Mouse (Mus musculus) stomach, embryonic 16.5 days (tissue): ENCODE results near the gene Psme1. TPM values are rescaled to one million over a fixed set of nuclear protein-coding genes. Genes with fewer than 3 reads are reported as not detected.

Source experiments
- ATAC-seq: fragments of 200-750 bp; cut with Nextera tagmentation; 2 replicates; pipeline ENCODE4 v1.8.0; 2017; ENCODE audit warnings: moderate number of reproducible peaks, moderate TSS enrichment; ENCODE audit not compliant: insufficient read depth, low FRiP score
- H3K27ac ChIP-seq: fragments of 300-500 bp; sonication (generic); 2 replicates; pipeline ENCODE4 v1.5.1; 2014; ENCODE audit warnings: low read length
- H3K27me3 ChIP-seq: fragments of 300-500 bp; sonication (generic); 2 replicates; pipeline ENCODE4 v1.6.1; 2014; ENCODE audit warnings: low read length, control low read depth, mixed read lengths; ENCODE audit not compliant: control insufficient read depth, insufficient read depth
- H3K36me3 ChIP-seq: fragments of 300-500 bp; sonication (generic); 2 replicates; pipeline ENCODE4 v1.6.1; 2014; ENCODE audit warnings: low read length; ENCODE audit not compliant: control insufficient read depth, insufficient read depth
- H3K4me1 ChIP-seq: fragments of 300-500 bp; sonication (generic); 2 replicates; pipeline ENCODE4 v1.6.1; 2014; ENCODE audit warnings: low read length, control low read depth, mixed read lengths; ENCODE audit not compliant: control insufficient read depth, insufficient read depth
- H3K4me2 ChIP-seq: fragments of 300-500 bp; sonication (generic); 2 replicates; pipeline ENCODE4 v1.6.1; 2014; ENCODE audit warnings: low read depth, low read length, mixed read lengths
- H3K4me3 ChIP-seq: fragments of 300-500 bp; sonication (generic); replicated peaks from 2 replicates; pipeline ENCODE4 v1.5.1; 2014; ENCODE audit warnings: mild to moderate bottlenecking, low read length
- H3K9ac ChIP-seq: fragments of 300-500 bp; sonication (generic); 2 replicates; pipeline ENCODE4 v1.6.1; 2014; ENCODE audit warnings: low read length
- H3K9me3 ChIP-seq: fragments of 300-500 bp; sonication (generic); replicated peaks from 2 replicates; pipeline ENCODE4 v1.6.1; 2016; ENCODE audit warnings: low read length, control low read depth; ENCODE audit not compliant: control insufficient read depth
- WGBS: fragments of 180-500 bp; shearing (Covaris S2); extraction: QIAGEN DNeasy Blood & Tissue Kit; methylation state at CpG from one replicate; pipeline ENCODE4 v1.1.7; 2014; 5-methylcytosine and 5-hydroxymethylcytosine counted together
- polyA plus RNA-seq: library from polyadenylated mRNA; unstranded; fragments of >200 nt; fragmentation: Nextera tagmentation; extraction: Ambion mirVana; gene quantifications from 2 replicates; pipeline ENCODE4 v1.2.1, GENCODE M21; 2015

The Psme1 gene
- polyA plus RNA-seq, 1 experiment from 2014 or later, result 162 TPM

DNA sequence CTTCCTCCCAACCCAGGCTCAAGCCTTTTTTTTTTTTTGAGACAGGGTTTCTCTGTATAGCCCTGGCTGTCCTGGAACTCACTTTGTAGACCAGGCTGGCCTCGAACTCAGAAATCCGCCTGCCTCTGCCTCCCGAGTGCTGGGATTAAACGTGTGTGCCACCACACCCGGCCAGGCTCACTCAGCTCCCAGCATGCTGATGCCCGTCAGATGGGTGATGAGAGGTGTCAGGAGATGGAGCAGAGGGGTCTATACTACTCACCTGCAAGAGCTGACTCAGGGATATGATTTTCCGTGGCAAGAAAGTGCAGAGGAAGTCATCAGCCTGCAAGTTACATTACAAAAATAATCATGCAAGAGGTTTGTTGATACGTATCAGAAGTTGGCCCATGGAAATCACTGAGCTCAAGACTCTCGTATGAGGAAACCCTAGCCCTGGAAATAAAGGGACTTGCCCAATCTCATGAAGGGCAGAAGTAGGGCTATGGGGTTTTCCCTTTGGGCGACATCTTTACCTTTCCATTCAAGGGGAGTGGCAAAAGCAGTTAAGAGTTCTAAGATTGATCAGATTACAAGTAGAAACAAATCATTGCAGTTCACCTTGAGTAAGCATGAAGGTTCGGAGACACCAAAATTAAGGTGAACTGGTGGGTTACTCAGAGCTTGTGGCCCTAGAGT lies 12.0 kb downstream of the Psme1 start:
- Histone ChIP-seq H3K4me2 (peak overlapping the region; percentile 77), H3K9me3 (no peaks in the 10 kb centered on the region), H3K27me3 (no peaks in the 10 kb centered on the region), H3K4me1 (peaks cover 29% of the 10 kb centered on the region), H3K27ac (no peak overlapping the region; the same call in 1 of the 2 replicates), H3K36me3 (0 out of 2 replicates have a peak, but pooled peaks cover 5% of the 10 kb centered on the region), H3K9ac (peak overlapping the region; percentile 86), H3K4me3 (peak overlapping the region; percentile 94)
- no peak for ATAC-seq
- WGBS, result 75% methylated on average over 11 of the region's 11 CpGs

DNA sequence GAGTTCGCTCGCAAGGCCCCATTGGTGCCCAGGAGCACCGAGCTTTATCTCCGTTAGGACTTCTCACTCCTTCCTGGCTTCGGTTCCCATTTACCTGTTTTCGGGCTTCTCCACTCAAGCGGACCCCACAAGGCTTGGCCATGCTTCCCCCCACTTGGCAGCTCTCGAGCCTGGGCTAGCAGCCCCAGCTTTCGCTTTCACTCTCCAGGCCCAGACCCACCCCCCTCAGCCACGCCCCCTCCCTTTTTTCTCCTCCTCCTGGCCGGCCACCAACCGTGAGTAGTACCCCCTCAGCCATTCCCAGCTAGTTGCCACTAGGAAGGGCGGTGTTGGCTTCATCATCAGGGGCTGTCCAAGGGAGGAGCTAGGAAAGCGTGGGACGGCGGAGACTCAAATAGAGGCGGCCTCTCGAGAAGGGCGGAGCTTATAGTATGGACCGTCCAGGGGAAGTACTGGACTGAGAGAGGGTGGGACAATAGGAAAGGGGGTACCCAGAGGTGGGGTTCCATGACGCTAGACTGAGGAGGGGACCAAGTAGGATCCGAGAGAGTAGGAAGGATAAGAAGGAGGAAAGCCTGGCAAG lies 12.9 kb downstream of the Psme1 start, which contains the start of gene Psme2:
TSS of gene Psme2 (minus strand) at position 366 of the 583 bp plus-strand sequence.
- ATAC-seq, result peak; percentile 97
- 2% methylated on average over 22 of the region's 22 CpGs for WGBS

DNA sequence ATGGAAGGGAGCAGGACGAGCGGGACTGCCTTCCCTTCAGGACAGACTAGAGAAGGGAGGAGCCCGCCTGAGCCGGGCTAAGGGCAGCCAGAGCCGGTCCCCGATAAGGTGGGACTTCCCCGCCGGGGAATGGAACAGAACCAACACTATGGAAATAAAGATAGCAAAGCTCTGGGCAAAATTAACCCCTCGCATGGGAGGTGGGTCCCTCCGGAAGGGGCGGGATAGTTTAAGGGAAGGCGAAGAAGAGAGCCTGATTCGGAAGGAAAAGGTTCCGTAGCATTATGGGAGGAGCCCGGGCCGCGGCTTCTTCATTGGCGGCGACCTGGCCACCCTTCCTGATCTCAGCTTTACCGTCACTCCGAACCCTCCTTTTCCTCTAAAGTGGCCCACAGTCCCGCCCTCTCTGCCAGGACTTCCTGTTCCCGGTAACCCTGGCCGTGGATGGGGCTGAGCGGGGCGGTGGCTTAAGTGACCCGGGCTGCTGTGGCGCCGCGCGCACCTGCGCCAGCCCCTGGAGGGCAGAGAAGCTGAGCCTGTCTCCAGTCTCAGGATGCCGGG lies 13.5 kb downstream of the Psme1 start, which contains the start of gene Rnf31:
TSS of gene Rnf31 (plus strand) at position 378 of the 561 bp plus-strand sequence.
- H3K9me3 ChIP-seq, result no peaks in the 10 kb centered on the region
- H3K4me1 ChIP-seq, result peaks cover 22% of the 10 kb centered on the region
- peak within 1 kb of the TSS; percentile 94 for H3K4me3 ChIP-seq
- peak; percentile 90 for ATAC-seq
- H3K36me3 ChIP-seq, result peaks cover 19% of the 10 kb centered on the region; the same call in 1 of the 2 replicates
- H3K27ac ChIP-seq, result peak within 1 kb of the TSS; percentile 100
- peak within 1 kb of the TSS; percentile 92 for H3K4me2 ChIP-seq
- WGBS, result under 1% methylated on average over 33 of the region's 33 CpGs
- no peaks in the 10 kb centered on the region for H3K27me3 ChIP-seq
- H3K9ac ChIP-seq, result peak within 1 kb of the TSS; percentile 86

More for the DNA sequence above, 12.9 kb downstream of the Psme1 start, which contains the start of gene Psme2:
- peak within 1 kb of the TSS; percentile 100 for H3K27ac ChIP-seq
- peak within 1 kb of the TSS; percentile 86 for H3K9ac ChIP-seq
- H3K27me3 ChIP-seq, result no peaks in the 10 kb centered on the region
- peaks cover 22% of the 10 kb centered on the region for H3K4me1 ChIP-seq
- H3K4me2 ChIP-seq, result peak within 1 kb of the TSS; percentile 92
- peak within 1 kb of the TSS; percentile 94 for H3K4me3 ChIP-seq
- no peaks in the 10 kb centered on the region for H3K9me3 ChIP-seq
- peaks cover 13% of the 10 kb centered on the region; the same call in 1 of the 2 replicates for H3K36me3 ChIP-seq

DNA sequence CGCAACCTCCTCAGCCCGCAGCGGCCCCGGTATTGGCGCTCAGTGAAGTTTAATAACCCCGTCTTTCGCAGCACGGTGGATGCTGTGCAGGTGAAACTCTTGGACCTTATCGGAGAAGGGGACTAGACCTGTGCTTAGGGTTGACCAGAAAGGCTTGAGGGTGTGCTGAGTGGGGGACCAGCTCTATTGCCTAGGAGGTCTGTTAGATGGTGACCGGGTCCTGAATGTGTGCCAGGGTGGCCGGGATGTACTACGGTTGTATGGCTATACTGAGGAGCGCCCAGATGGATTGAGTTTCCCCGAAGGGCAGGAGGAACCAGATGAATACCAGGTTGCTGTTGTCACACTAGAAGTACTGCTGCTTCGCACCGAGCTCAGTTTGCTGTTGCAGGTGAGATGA lies 14.3 kb downstream of the Psme1 start:
- Histone ChIP-seq H3K27ac (peak overlapping the region; percentile 100), H3K9ac (peak overlapping the region; percentile 86), H3K9me3 (no peaks in the 10 kb centered on the region), H3K4me2 (peak overlapping the region; percentile 92), H3K4me1 (peaks cover 22% of the 10 kb centered on the region), H3K36me3 (peaks cover 21% of the 10 kb centered on the region; the same call in 1 of the 2 replicates), H3K27me3 (no peaks in the 10 kb centered on the region), H3K4me3 (peak overlapping the region; percentile 94)
- no peak for ATAC-seq
- WGBS, result 2% methylated on average over 16 of the region's 16 CpGs

DNA sequence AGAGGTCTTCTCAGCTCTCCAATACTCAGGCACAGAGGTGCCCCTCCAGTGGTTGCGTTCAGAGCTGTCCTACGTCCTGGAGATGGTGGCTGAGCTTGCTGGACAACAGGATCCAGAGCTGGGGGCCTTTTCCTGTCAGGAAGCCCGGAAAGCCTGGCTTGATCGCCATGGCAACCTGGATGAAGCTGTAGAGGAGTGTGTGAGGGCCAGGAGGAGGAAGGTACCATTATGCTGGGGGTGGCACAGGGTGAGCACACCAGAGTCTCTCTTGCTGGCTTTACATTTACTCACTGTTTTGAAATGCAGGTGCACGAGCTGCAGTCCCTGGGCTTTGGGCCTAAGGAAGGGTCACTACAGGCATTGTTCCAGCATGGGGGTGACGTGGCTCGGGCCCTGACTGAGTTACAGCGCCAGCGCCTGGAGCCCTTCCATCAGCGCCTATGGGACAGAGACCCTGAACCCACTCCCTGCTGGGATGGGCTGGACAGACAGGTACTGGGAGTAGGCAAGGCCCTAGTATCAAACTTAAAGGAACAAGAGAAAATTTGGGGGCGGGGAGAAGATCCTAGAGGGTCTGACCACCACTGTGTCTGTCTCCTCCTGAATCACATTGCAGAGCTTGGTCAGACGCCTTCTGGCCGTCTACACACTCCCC lies 18.2 kb downstream of the Psme1 start:
- no peak overlapping the region for H3K4me2 ChIP-seq
- no peak overlapping the region for H3K9ac ChIP-seq
- H3K27me3 ChIP-seq, result no peaks in the 10 kb centered on the region
- no peaks in the 10 kb centered on the region for H3K9me3 ChIP-seq
- no peak overlapping the region for H3K4me3 ChIP-seq
- no peak for ATAC-seq
- H3K36me3 ChIP-seq, result peaks cover 24% of the 10 kb centered on the region
- H3K27ac ChIP-seq, result no peak overlapping the region
- 78% methylated on average over 13 of the region's 13 CpGs for WGBS
- peaks cover 14% of the 10 kb centered on the region for H3K4me1 ChIP-seq

DNA sequence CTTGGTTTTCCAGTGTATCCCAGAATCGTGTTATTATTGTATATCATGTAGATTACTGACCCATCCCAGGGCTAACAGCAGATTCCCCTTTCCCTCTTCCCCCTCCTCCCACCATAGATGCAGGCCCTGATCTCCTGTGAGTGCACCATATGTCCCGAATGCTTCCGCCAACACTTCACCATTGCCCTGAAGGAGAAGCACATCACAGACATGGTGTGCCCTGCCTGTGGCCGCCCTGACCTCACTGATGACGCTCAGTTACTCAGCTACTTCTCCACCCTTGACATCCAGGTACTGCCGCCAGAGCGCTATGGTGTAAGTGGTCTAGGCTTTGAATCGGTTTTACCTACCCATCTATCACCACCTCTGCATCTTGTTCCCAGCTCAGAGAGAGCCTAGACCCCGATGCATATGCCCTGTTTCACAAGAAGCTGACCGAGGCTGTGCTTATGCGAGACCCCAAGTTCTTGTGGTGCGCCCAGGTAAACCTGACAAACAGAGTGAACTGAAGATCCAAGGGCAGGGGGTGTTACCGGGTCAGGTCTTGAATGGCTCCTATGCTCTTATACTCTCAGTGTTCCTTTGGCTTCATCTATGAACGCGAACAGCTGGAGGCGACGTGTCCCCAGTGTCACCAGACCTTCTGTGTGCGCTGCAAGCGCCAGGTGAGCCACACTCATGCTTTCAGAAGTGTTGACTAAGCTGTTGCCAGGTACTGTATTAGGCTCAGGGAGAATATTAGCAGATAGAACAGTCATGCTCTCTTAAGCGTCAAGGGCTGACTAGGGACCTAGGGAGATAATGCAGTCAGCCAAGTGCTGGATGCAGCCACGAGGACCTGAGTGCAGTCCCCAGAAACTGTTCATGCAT lies 20.8 kb downstream of the Psme1 start:
- Histone ChIP-seq H3K36me3 (peaks cover 24% of the 10 kb centered on the region), H3K27ac (no peak overlapping the region), H3K9me3 (no peaks in the 10 kb centered on the region), H3K27me3 (no peaks in the 10 kb centered on the region), H3K4me2 (no peak overlapping the region), H3K9ac (no peak overlapping the region), H3K4me1 (peaks cover 5% of the 10 kb centered on the region; the same call in 1 of the 2 replicates), H3K4me3 (no peak overlapping the region)
- WGBS, result 93% methylated on average over 21 of the region's 21 CpGs
- ATAC-seq, result no peak

DNA sequence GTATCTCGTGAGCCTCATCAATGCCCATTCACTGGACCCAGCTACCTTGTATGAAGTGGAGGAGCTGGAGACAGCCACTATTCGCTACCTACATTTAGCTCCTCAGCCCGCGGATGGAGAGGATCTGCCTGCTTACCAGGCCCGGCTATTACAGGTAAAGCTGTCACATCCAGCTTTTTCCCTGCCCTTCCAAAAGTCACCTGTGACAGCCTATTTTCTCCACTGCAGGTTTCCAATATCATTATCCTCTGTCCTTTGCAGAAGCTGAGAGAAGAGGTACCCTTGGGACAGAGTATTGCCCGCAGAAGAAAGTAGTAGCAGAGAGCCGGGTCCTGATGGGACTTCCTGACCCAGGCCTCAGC lies 25.3 kb downstream of the Psme1 start, which contains the start of gene Irf9:
TSS of gene Irf9 (plus strand) at position 301 of the 362 bp plus-strand sequence.
- no peak for ATAC-seq
- Histone ChIP-seq H3K36me3 (peaks cover 11% of the 10 kb centered on the region), H3K9ac (peak within 1 kb of the TSS; percentile 72), H3K4me2 (peak within 1 kb of the TSS; percentile 56), H3K27ac (peak within 1 kb of the TSS; percentile 89), H3K4me1 (peaks cover 13% of the 10 kb centered on the region; the same call in 1 of the 2 replicates), H3K4me3 (peak within 1 kb of the TSS; percentile 47), H3K27me3 (no peaks in the 10 kb centered on the region), H3K9me3 (no peaks in the 10 kb centered on the region)
- 82% methylated on average over 7 of the region's 7 CpGs for WGBS
